Mouse (Mus musculus): ENCODE results near the gene Zfp276.

GRCm38 (mm10) chr8:123298301-123298700, 44.3 kb downstream of the Zfp276 start:
- TF ChIP-seq CTCF (IDR thresholded peaks at IDR 0.05; ENCODE audit: extremely low read depth, insufficient read depth, low read length) = no peak
- no peak for TF ChIP-seq POLR2A (IDR thresholded peaks at IDR 0.05; ENCODE audit: extremely low read depth, insufficient read depth, low read length)
